Mouse (Mus musculus) CH12.LX (cell line): ENCODE data around the gene Cnst. TPM values are rescaled to one million over a fixed set of nuclear protein-coding genes. Genes with fewer than 3 reads are reported as not detected.

Experiments used
- DNase-seq: peaks from one replicate; pipeline ENCODE4 v3.0.0-alpha.2; 2013; ENCODE audit errors: extremely low read depth
- H3K27ac ChIP-seq: 2 replicates; pipeline ENCODE4 v1.5.1; 2012; ENCODE audit warnings: low read depth, mild to moderate bottlenecking, control low read depth, moderate library complexity; ENCODE audit not compliant: insufficient read depth
- H3K27me3 ChIP-seq: replicated peaks from 2 replicates; pipeline ENCODE3; 2012; ENCODE audit warnings: inconsistent platforms
- H3K36me3 ChIP-seq, 2 experiments: replicated peaks in 1 of 2; 2 replicates each; pipeline versions ENCODE3 to v1.6.1; 2012; ENCODE audit warnings: inconsistent platforms in 1 of 2, low read length in 1 of 2, mild to moderate bottlenecking in 1 of 2, mixed read lengths in 1 of 2, moderate library complexity in 1 of 2; ENCODE audit not compliant: control insufficient read depth in 1 of 2, insufficient read depth in 1 of 2
- H3K4me1 ChIP-seq, 2 experiments: 2 replicates each; pipeline ENCODE4 v1.6.1; 2012; ENCODE audit warnings: inconsistent platforms in 1 of 2, moderate library complexity in 1 of 2; ENCODE audit not compliant: insufficient read depth in 2 of 2, control insufficient read depth in 1 of 2
- H3K4me2 ChIP-seq: 2 replicates; pipeline ENCODE4 v1.6.1; 2012; ENCODE audit warnings: low read depth, mild to moderate bottlenecking, control low read depth; ENCODE audit not compliant: poor library complexity, insufficient read depth, severe bottlenecking
- H3K4me3 ChIP-seq, 3 experiments: fragments of 150-350 bp in 1 of 3; sonication (generic) in 1 of 3; replicated peaks in 1 of 3; 2 replicates each; pipeline versions ENCODE3 to v1.5.1; 2011 to 2012; ENCODE audit warnings: low read depth in 2 of 3, low read length in 2 of 3, mild to moderate bottlenecking in 2 of 3, moderate library complexity in 2 of 3, control low read depth in 1 of 3, improper control_type of control experiment in 1 of 3, inconsistent platforms in 1 of 3, mixed read lengths in 1 of 3; ENCODE audit not compliant: poor library complexity in 1 of 3
- H3K79me2 ChIP-seq: replicated peaks from 2 replicates; pipeline ENCODE4 v1.6.1; 2012; ENCODE audit warnings: mild to moderate bottlenecking, moderate library complexity; ENCODE audit not compliant: control insufficient read depth, poor library complexity, insufficient read depth, severe bottlenecking; ENCODE audit errors: extremely low read depth
- H3K9ac ChIP-seq: 2 replicates; pipeline ENCODE4 v1.6.1; 2012; ENCODE audit warnings: low read depth, mild to moderate bottlenecking, control low read depth, moderate library complexity; ENCODE audit not compliant: insufficient read depth
- H3K9me3 ChIP-seq: replicated peaks from 2 replicates; pipeline ENCODE3; 2012; ENCODE audit warnings: low read length, inconsistent platforms, mixed read lengths
- BHLHE40 ChIP-seq: IDR thresholded peaks from 2 replicates; pipeline ENCODE4 v1.6.1; 2011; ENCODE audit warnings: mild to moderate bottlenecking, low read depth, low read length, improper control_type of control experiment
- CTCF ChIP-seq, 2 experiments: IDR thresholded peaks in 1 of 2; conservative IDR thresholded peaks in 1 of 2; 2 replicates each; pipeline ENCODE4 v1.5.1; 2011 to 2012; ENCODE audit warnings: low read depth in 2 of 2, low read length in 2 of 2, improper control_type of control experiment in 1 of 2, inconsistent platforms in 1 of 2, mild to moderate bottlenecking in 1 of 2, moderate library complexity in 1 of 2
- ELF1 ChIP-seq: IDR thresholded peaks from 2 replicates; pipeline ENCODE4 v1.6.1; 2014; ENCODE audit warnings: low read depth, mild to moderate bottlenecking, inconsistent platforms, low read length, improper control_type of control experiment
- EP300 ChIP-seq: IDR thresholded peaks from 2 replicates; pipeline ENCODE4 v1.6.1; 2011; ENCODE audit warnings: low read length, improper control_type of control experiment
- IRF4 ChIP-seq: IDR thresholded peaks from 2 replicates; pipeline ENCODE4 v1.6.1; 2014; ENCODE audit warnings: low read depth, mild to moderate bottlenecking, inconsistent platforms, low read length, improper control_type of control experiment
- MAFK ChIP-seq: IDR thresholded peaks from 2 replicates; pipeline ENCODE4 v1.6.1; 2011; ENCODE audit warnings: low read length, improper control_type of control experiment; ENCODE audit not compliant: insufficient replicate concordance
- MAX ChIP-seq: IDR thresholded peaks from 2 replicates; pipeline ENCODE4 v1.6.1; 2011; ENCODE audit warnings: low read length, improper control_type of control experiment
- MAZ ChIP-seq: IDR thresholded peaks from 2 replicates; pipeline ENCODE4 v1.6.1; 2012; ENCODE audit warnings: low read depth, mild to moderate bottlenecking, inconsistent platforms, low read length, improper control_type of control experiment, moderate library complexity
- POLR2A ChIP-seq: IDR thresholded peaks from 2 replicates; pipeline ENCODE4 v1.6.1; 2011; ENCODE audit warnings: low read depth, mild to moderate bottlenecking, improper control_type of control experiment, low read length
- POLR2AphosphoS2 ChIP-seq: IDR thresholded peaks from 2 replicates; pipeline ENCODE4 v1.6.1; 2011; ENCODE audit warnings: low read depth, low read length, improper control_type of control experiment
- TCF12 ChIP-seq: IDR thresholded peaks from 2 replicates; pipeline ENCODE4 v1.6.1; 2014; ENCODE audit warnings: low read depth, mild to moderate bottlenecking, inconsistent platforms, low read length, improper control_type of control experiment
- UBTF ChIP-seq: IDR thresholded peaks from 2 replicates; pipeline ENCODE4 v1.6.1; 2012; ENCODE audit warnings: low read depth, mild to moderate bottlenecking, inconsistent platforms, low read length, improper control_type of control experiment, moderate library complexity
- USF1 ChIP-seq: IDR thresholded peaks from 2 replicates; pipeline ENCODE4 v1.6.1; 2014; ENCODE audit warnings: low read depth, mild to moderate bottlenecking, inconsistent platforms, low read length, improper control_type of control experiment
- USF2 ChIP-seq: conservative IDR thresholded peaks from 2 replicates; pipeline ENCODE4 v1.6.1; 2011; ENCODE audit warnings: low read depth, low read length, improper control_type of control experiment
- ZKSCAN1 ChIP-seq: IDR thresholded peaks from 2 replicates; pipeline ENCODE4 v1.6.1; 2012; ENCODE audit warnings: low read depth, inconsistent platforms, low read length, improper control_type of control experiment, borderline replicate concordance
- ZMIZ1 ChIP-seq: IDR thresholded peaks from 2 replicates; pipeline ENCODE4 v1.6.1; 2012; ENCODE audit warnings: low read depth, mild to moderate bottlenecking, inconsistent platforms, low read length, improper control_type of control experiment
- ZNF384 ChIP-seq: IDR thresholded peaks from 2 replicates; pipeline ENCODE4 v1.6.1; 2012; ENCODE audit warnings: low read depth, low read length, improper control_type of control experiment, inconsistent platforms
- dilution Hi-C: fragments of 300-500 bp; cut with MboI; formaldehyde crosslinking; loops from 2 replicates; pipeline ENCODE4 v1.14.3; 2020; ENCODE audit warnings: low sequenced_read_pairs; ENCODE audit not compliant: extremely low pct_unique_long_range_greater_than_20kb, extremely low pct_ligation_motif_present
- in situ Hi-C: fragments of 300-500 bp; cut with MboI; formaldehyde crosslinking; loops from 3 replicates; pipeline ENCODE4 v1.14.3; 2019; ENCODE audit warnings: low sequenced_read_pairs, low pct_ligation_motif_present, low pct_unique_long_range_greater_than_20kb, mixed read lengths
- polyA plus RNA-seq: library from polyadenylated mRNA; unstranded; fragments of >175 nt; gene quantifications from 2 replicates; pipeline ENCODE4 v1.2.1, GENCODE M21; 2012; ENCODE audit warnings: low read depth; ENCODE audit not compliant: insufficient read length
- total RNA-seq, 2 experiments: library from RNA; depleted of rRNA; stranded (reverse); fragments of 300-350 nt in 1 of 2; fragments of >200 nt in 1 of 2; gene quantifications; 2 replicates each; pipeline ENCODE4 v1.2.3; 2012 to 2014

The Cnst gene
- total and polyA plus RNA-seq, 3 experiments = 7.8 to 10.2 (median 9.3) TPM

DNA sequence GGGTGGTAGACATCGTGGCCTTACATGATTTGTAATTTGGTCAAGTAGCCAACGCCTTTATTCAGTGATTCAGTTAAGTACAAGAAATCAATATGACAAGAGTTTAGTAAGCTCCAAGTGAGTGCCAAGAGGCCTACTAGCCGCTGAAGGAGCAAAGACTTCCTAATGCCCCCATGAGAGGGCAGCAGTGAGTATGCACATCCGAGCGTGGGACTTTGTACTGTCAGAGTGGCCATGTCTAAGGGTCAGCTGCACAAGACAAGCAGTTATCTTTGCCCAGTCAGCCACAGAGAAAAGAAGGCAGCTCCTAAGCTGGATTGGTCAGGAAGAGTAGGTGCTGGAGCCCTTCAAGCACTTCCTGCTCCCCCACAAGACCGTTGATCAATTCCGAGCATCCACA is 46.8 kb downstream of the Cnst start:
- no peak overlapping the region for H3K4me3 ChIP-seq
- peaks cover 4 to 35% of the 10 kb centered on the region in 2 experiments; a peak in 2 of 4 replicates for H3K4me1 ChIP-seq
- no peaks in the 10 kb centered on the region for H3K9me3 ChIP-seq
- no peaks in the 10 kb centered on the region; the same call in 1 of the 2 replicates for H3K79me2 ChIP-seq
- H3K36me3 ChIP-seq = peaks cover 4 to 25% of the 10 kb centered on the region in 2 experiments
- dilution Hi-C loops = no loop called here
- H3K4me2 ChIP-seq = no peak overlapping the region
- DNase-seq = peak; percentile 13
- TF ChIP-seq POLR2AphosphoS2 (no peak), CTCF (conservative IDR thresholded peaks at IDR 0.05 in 1 of 2, IDR thresholded peaks at IDR 0.05 in 1 of 2; ENCODE audit: low read depth in 2 of 2, low read length in 2 of 2) (peak; percentile 31 to 52), ZKSCAN1 (peak; percentile 87)
- H3K27ac ChIP-seq = no peak overlapping the region
- no peak overlapping the region for H3K9ac ChIP-seq
- H3K27me3 ChIP-seq = no peaks in the 10 kb centered on the region
- in situ Hi-C loops = no loop called here

DNA sequence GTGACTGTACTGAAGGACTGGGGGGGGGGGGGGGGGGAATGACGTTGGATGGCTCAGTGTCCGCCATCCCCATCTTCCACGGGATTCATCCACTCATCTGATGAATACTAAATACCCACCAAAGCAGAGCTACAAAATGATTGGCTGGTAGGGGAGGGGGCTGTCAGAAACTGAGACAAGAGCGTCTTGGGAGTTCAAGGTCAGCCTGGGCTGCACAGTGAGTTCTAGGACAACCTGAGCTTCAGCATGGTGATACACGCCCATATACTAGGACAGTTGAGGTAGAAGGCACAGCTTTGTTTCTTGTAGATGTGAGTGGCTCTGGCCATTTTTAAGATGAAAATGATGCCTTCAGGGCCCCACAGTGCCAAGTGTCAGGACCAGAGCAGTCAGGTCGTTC is 52.2 kb downstream of the Cnst start:
- in situ Hi-C loops (no loop called here), dilution Hi-C loops (no loop called here)
- Histone ChIP-seq H3K4me3 (no peak overlapping the region), H3K9ac (no peak overlapping the region), H3K27me3 (no peaks in the 10 kb centered on the region), H3K27ac (no peak overlapping the region), H3K36me3 (peaks cover 0 to 27% of the 10 kb centered on the region in 2 experiments), H3K79me2 (no peaks in the 10 kb centered on the region), H3K4me1 (no peaks in the 10 kb centered on the region), H3K9me3 (no peaks in the 10 kb centered on the region), H3K4me2 (no peak overlapping the region)
- no peak for DNase-seq
- no peak for TF ChIP-seq IRF4
- TF ChIP-seq EP300 = no peak
- TF ChIP-seq ZNF384 = no peak
- TF ChIP-seq TCF12 = no peak
- TF ChIP-seq MAZ = no peak
- TF ChIP-seq ZMIZ1 = no peak
- TF ChIP-seq USF1 = no peak
- TF ChIP-seq MAX = no peak
- TF ChIP-seq BHLHE40 = no peak
- no peak for TF ChIP-seq ELF1
- TF ChIP-seq MAFK = no peak
- TF ChIP-seq POLR2A = no peak
- TF ChIP-seq USF2 = no peak
- TF ChIP-seq UBTF = no peak
